Mouse (Mus musculus) mesoderm, embryonic 11.5 days (tissue): ENCODE measurements around the gene Phactr4.
"Not testable (repeated sequence)": the region's sequence is repeated elsewhere in the genome, so short reads cannot be mapped to it uniquely, and the experiment has no call there.

Source experiments
- DNase-seq: peaks from one replicate; pipeline ENCODE4 v3.0.0-alpha.2; 2012; ENCODE audit warnings: low read depth, low spot score

Gene Phactr4

GRCm38 (mm10) chr4:132421923-132422782, at the start of gene Phactr4:
TSS of gene Phactr4 (minus strand) at chr4:132422489.
- DNase-seq: peak; percentile 96

- no peak for DNase-seq
Observed at GRCm38 (mm10) chr4:132469873-132470272, 47.6 kb upstream of the Phactr4 start.

GRCm38 (mm10) chr4:132464255-132464613, 41.9 kb upstream of the Phactr4 start:
- DNase-seq: no peak

GRCm38 (mm10) chr4:132463430-132464254, 41.4 kb upstream of the Phactr4 start, which contains the start of gene Med18:
TSS of gene Med18 (minus strand) at chr4:132463921.
- DNase-seq: peak; percentile 95

- no peak for DNase-seq
Observed at GRCm38 (mm10) chr4:132462836-132463235, 40.5 kb upstream of the Phactr4 start.

GRCm38 (mm10) chr4:132460225-132460624, 37.9 kb upstream of the Phactr4 start:
- DNase-seq: no peak

GRCm38 (mm10) chr4:132455561-132455960, 33.3 kb upstream of the Phactr4 start:
- DNase-seq: no peak

GRCm38 (mm10) chr4:132455146-132455545, 32.9 kb upstream of the Phactr4 start:
- no peak for DNase-seq

- DNase-seq: no peak
Observed at GRCm38 (mm10) chr4:132454216-132454615, 31.9 kb upstream of the Phactr4 start.

GRCm38 (mm10) chr4:132449778-132450177, 27.5 kb upstream of the Phactr4 start:
- DNase-seq: no peak

GRCm38 (mm10) chr4:132446105-132446504, 23.8 kb upstream of the Phactr4 start:
- no peak for DNase-seq

GRCm38 (mm10) chr4:132444516-132444915, 22.2 kb upstream of the Phactr4 start:
- no peak for DNase-seq

GRCm38 (mm10) chr4:132437857-132438256, 15.6 kb upstream of the Phactr4 start:
- no peak for DNase-seq

GRCm38 (mm10) chr4:132432717-132433372, 10.6 kb upstream of the Phactr4 start:
- no peak for DNase-seq

GRCm38 (mm10) chr4:132428022-132428542, 5.8 kb upstream of the Phactr4 start:
- no peak for DNase-seq

GRCm38 (mm10) chr4:132427493-132427892, 5.2 kb upstream of the Phactr4 start:
- no peak for DNase-seq

GRCm38 (mm10) chr4:132426021-132426420, 3.7 kb upstream of the Phactr4 start:
- no peak for DNase-seq

GRCm38 (mm10) chr4:132424765-132425164, 2.5 kb upstream of the Phactr4 start:
- DNase-seq: no peak

GRCm38 (mm10) chr4:132421556-132421922, 750 bp downstream of the Phactr4 start:
- no peak for DNase-seq

GRCm38 (mm10) chr4:132420471-132420870, 1.8 kb downstream of the Phactr4 start:
- no peak for DNase-seq

GRCm38 (mm10) chr4:132415966-132416365, 6.3 kb downstream of the Phactr4 start:
- no peak for DNase-seq

GRCm38 (mm10) chr4:132413257-132413656, 9.0 kb downstream of the Phactr4 start:
- not testable (repeated sequence) for DNase-seq
